Mouse (Mus musculus) limb, embryonic 12.5 days (tissue): ENCODE measurements around the gene Hibadh. TPM values are rescaled to one million over a fixed set of nuclear protein-coding genes. Genes with fewer than 3 reads are reported as not detected.
"Not testable (repeated sequence)": the region's sequence is repeated elsewhere in the genome, so short reads cannot be mapped to it uniquely, and the experiment has no call there.

Experiments
- ATAC-seq: fragments of 200-750 bp; cut with Nextera tagmentation; 2 replicates; pipeline ENCODE4 v1.8.0; 2017; ENCODE audit warnings: low read depth, moderate TSS enrichment; ENCODE audit not compliant: insufficient number of reproducible peaks, insufficient read depth, low FRiP score, low TSS enrichment
- H3K27ac ChIP-seq: fragments of 300-500 bp; sonication (generic); 2 replicates; pipeline ENCODE4 v1.5.1; 2016; ENCODE audit warnings: mild to moderate bottlenecking, moderate library complexity
- H3K27me3 ChIP-seq: fragments of 300-500 bp; sonication (generic); 2 replicates; pipeline ENCODE4 v1.6.1; 2016; ENCODE audit warnings: mild to moderate bottlenecking, moderate library complexity
- H3K36me3 ChIP-seq: fragments of 300-500 bp; sonication (generic); 2 replicates; pipeline ENCODE4 v1.6.1; 2016; ENCODE audit warnings: mild to moderate bottlenecking, moderate library complexity
- H3K4me1 ChIP-seq: fragments of 300-500 bp; sonication (generic); replicated peaks from 2 replicates; pipeline ENCODE4 v1.6.1; 2016
- H3K4me2 ChIP-seq: fragments of 300-500 bp; sonication (generic); 2 replicates; pipeline ENCODE4 v1.6.1; 2016; ENCODE audit warnings: mild to moderate bottlenecking, moderate library complexity
- H3K4me3 ChIP-seq: fragments of 300-500 bp; sonication (generic); replicated peaks from 2 replicates; pipeline ENCODE4 v1.5.1; 2016; ENCODE audit warnings: mild to moderate bottlenecking
- H3K9ac ChIP-seq: fragments of 300-500 bp; sonication (generic); replicated peaks from 2 replicates; pipeline ENCODE4 v1.6.1; 2016; ENCODE audit warnings: mild to moderate bottlenecking, moderate library complexity
- H3K9me3 ChIP-seq: fragments of 300-500 bp; sonication (generic); 2 replicates; pipeline ENCODE4 v1.6.1; 2016; ENCODE audit warnings: mild to moderate bottlenecking, moderate library complexity
- WGBS: fragments of 180-500 bp; shearing (Covaris S2); methylation state at CpG from one replicate; pipeline ENCODE4 v1.1.7; 2016; 5-methylcytosine and 5-hydroxymethylcytosine counted together
- polyA plus RNA-seq: library from polyadenylated mRNA; unstranded; fragments of >200 nt; fragmentation: Nextera tagmentation; extraction: Ambion mirVana; gene quantifications from 2 replicates; pipeline ENCODE4 v1.2.1, GENCODE M21; 2016

The Hibadh gene
- polyA plus RNA-seq, 1 experiment from 2014 or later, result 102 TPM

- WGBS, result 72% methylated on average over 8 of the region's 8 CpGs
- H3K4me1 ChIP-seq, result peaks cover 43% of the 10 kb centered on the region
- no peak overlapping the region for H3K27ac ChIP-seq
- no peak overlapping the region for H3K4me3 ChIP-seq
- H3K4me2 ChIP-seq, result no peak overlapping the region
- no peaks in the 10 kb centered on the region for H3K36me3 ChIP-seq
- no peak overlapping the region for H3K9ac ChIP-seq
- no peak for ATAC-seq
- H3K9me3 ChIP-seq, result no peaks in the 10 kb centered on the region
- no peaks in the 10 kb centered on the region for H3K27me3 ChIP-seq
These were observed 31.6 kb upstream of the Hibadh start for GRCm38 (mm10) chr6:52671791-52672190.

DNA sequence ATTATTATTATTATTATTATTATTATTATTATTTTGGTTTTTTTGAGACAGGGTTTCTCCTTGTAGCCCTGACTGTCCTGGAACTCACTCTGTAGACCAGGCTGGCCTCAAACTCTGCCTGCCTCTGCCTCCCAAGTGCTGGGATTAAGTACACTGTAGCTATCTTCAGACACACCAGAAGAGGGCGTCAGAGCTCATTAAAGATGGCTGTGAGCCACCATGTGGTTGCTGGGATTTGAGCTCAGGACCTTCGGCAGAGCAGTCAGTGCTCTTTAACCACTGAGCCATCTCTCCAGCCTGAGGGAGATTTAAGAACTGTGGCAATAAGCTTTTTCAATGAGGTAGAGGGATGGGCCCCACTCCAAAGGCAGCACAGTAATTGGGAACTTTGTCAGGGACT is 29.7 kb upstream of the Hibadh start:
- 32% methylated on average over 2 of the region's 2 CpGs for WGBS
- not testable (repeated sequence) for H3K27me3 ChIP-seq

DNA sequence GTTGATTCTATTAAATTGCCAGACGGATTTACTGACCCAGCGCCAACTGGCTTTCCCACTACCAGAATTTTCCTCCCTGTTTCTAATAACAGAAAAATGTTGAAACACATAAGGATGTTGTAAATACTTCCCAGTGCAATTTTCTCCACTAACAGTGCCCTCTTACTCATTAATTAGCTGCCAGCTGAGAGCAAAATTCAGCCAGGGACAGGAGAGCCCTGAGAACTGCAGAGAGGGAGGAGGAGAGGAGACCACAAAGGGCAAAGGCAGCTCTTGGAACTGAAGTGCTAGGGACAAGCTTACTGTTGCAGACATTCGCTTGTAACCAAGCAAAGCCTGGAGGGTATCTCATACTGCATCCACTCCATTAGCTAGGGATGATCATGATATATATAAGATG is 27.5 kb upstream of the Hibadh start:
- no peak for ATAC-seq
- H3K27ac ChIP-seq, result 0 out of 2 replicates have a peak overlapping the region, but pooled peaks have one; percentile 45
- H3K4me3 ChIP-seq, result no peak overlapping the region
- peaks cover 47% of the 10 kb centered on the region for H3K4me1 ChIP-seq
- H3K36me3 ChIP-seq, result no peaks in the 10 kb centered on the region
- H3K27me3 ChIP-seq, result no peaks in the 10 kb centered on the region
- H3K9me3 ChIP-seq, result no peaks in the 10 kb centered on the region
- H3K4me2 ChIP-seq, result no peak overlapping the region
- no peak overlapping the region for H3K9ac ChIP-seq
- 28% methylated on average over 3 of the region's 3 CpGs for WGBS

More for the DNA sequence above, 29.7 kb upstream of the Hibadh start:
- H3K4me3 ChIP-seq, H3K36me3 ChIP-seq, H3K4me2 ChIP-seq, H3K9me3 ChIP-seq, H3K9ac ChIP-seq, H3K27ac ChIP-seq, ATAC-seq: not testable (repeated sequence)
- peaks cover 49% of the 10 kb centered on the region for H3K4me1 ChIP-seq

- H3K4me1 ChIP-seq, result peaks cover 42% of the 10 kb centered on the region
- WGBS, result 42% methylated on average over 5 of the region's 5 CpGs
- no peak overlapping the region for H3K9ac ChIP-seq
- H3K27me3 ChIP-seq, result no peaks in the 10 kb centered on the region
- H3K4me3 ChIP-seq, result no peak overlapping the region
- H3K36me3 ChIP-seq, result no peaks in the 10 kb centered on the region
- H3K9me3 ChIP-seq, result no peaks in the 10 kb centered on the region
- ATAC-seq, result no peak
- H3K4me2 ChIP-seq, result 0 out of 2 replicates have a peak overlapping the region, but pooled peaks have one; percentile 9
- peak overlapping the region; percentile 35; the same call in 1 of the 2 replicates for H3K27ac ChIP-seq
These were observed 22.8 kb upstream of the Hibadh start for GRCm38 (mm10) chr6:52663021-52663420.

GRCm38 (mm10) chr6:52655266-52655665 is 15.1 kb upstream of the Hibadh start:
- no peak overlapping the region for H3K4me2 ChIP-seq
- H3K9ac ChIP-seq, result no peak overlapping the region
- no peaks in the 10 kb centered on the region for H3K4me1 ChIP-seq
- H3K4me3 ChIP-seq, result no peak overlapping the region
- WGBS, result 78% methylated on average over 4 of the region's 4 CpGs
- H3K27me3 ChIP-seq, result no peaks in the 10 kb centered on the region
- no peaks in the 10 kb centered on the region for H3K36me3 ChIP-seq
- no peak for ATAC-seq
- no peak overlapping the region for H3K27ac ChIP-seq
- H3K9me3 ChIP-seq, result peaks cover 9% of the 10 kb centered on the region; the same call in 1 of the 2 replicates

- Histone ChIP-seq H3K9ac (no peak overlapping the region), H3K4me3 (no peak overlapping the region), H3K36me3 (no peaks in the 10 kb centered on the region), H3K27me3 (peaks cover 4% of the 10 kb centered on the region), H3K27ac (no peak overlapping the region), H3K4me2 (no peak overlapping the region), H3K4me1 (no peaks in the 10 kb centered on the region), H3K9me3 (no peaks in the 10 kb centered on the region)
- ATAC-seq, result no peak
- 60% methylated on average over 11 of the region's 11 CpGs for WGBS
These were observed 8.6 kb upstream of the Hibadh start for GRCm38 (mm10) chr6:52648806-52649205.

DNA sequence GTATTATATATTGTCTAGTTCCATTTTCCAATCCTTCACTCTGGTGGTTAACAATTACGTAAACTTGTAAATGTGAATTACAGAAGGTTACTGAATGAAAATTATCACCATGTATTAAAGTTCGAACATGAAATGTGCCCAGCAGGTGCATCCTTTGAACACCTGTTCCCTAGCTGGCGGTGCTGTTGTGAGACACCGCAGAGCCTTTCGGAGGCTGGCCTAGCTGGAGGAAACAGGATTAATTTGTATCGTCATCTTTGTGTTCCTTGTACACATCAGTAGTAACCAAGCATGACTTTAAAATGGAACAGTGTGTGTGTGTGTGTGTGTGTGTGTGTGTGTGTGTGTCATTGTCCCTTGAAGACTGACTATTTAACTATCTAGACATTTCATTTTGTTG is 7.8 kb upstream of the Hibadh start:
- H3K4me3 ChIP-seq, result no peak overlapping the region
- no peak overlapping the region for H3K4me2 ChIP-seq
- ATAC-seq, result no peak
- no peaks in the 10 kb centered on the region for H3K36me3 ChIP-seq
- no peak overlapping the region for H3K27ac ChIP-seq
- peaks cover under 1% of the 10 kb centered on the region for H3K4me1 ChIP-seq
- H3K9me3 ChIP-seq, result no peaks in the 10 kb centered on the region
- H3K27me3 ChIP-seq, result peaks cover 8% of the 10 kb centered on the region
- no peak overlapping the region for H3K9ac ChIP-seq
- WGBS, result 89% methylated on average over 6 of the region's 6 CpGs

- Histone ChIP-seq H3K4me2 (no peak overlapping the region), H3K27ac (no peak overlapping the region), H3K4me1 (peaks cover 19% of the 10 kb centered on the region), H3K4me3 (no peak overlapping the region), H3K36me3 (no peaks in the 10 kb centered on the region), H3K9ac (no peak overlapping the region), H3K9me3 (no peaks in the 10 kb centered on the region), H3K27me3 (peaks cover 11% of the 10 kb centered on the region)
- ATAC-seq, result no peak
- WGBS, result 36% methylated on average over 5 of the region's 5 CpGs
These were observed 5.7 kb upstream of the Hibadh start for GRCm38 (mm10) chr6:52645926-52646325.

DNA sequence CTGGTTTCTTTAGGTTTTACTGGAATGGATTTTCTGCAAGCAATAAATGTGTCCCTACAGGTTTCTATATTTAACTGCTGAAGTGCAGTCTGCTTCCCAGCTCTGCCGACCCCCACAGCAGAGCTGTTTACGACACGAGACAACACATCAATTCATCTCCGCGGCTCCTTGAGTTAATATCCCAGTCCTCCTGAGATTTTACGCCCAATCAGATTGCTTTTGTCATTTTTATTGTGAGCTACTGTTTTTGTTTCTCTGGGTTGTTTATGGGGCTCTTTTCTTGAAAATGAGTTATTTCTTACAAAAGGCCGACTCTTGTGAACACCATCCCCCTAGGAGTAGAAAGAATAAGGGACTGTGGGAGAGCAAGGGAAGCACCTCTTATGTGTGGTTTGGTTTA is 2.0 kb upstream of the Hibadh start:
- H3K4me3 ChIP-seq, result no peak overlapping the region
- no peaks in the 10 kb centered on the region for H3K36me3 ChIP-seq
- WGBS, result 11% methylated on average over 7 of the region's 7 CpGs
- ATAC-seq, result no peak
- H3K9me3 ChIP-seq, result no peaks in the 10 kb centered on the region
- H3K27ac ChIP-seq, result no peak overlapping the region
- H3K4me2 ChIP-seq, result peak overlapping the region; percentile 35
- H3K4me1 ChIP-seq, result peaks cover 29% of the 10 kb centered on the region
- peaks cover 7% of the 10 kb centered on the region for H3K27me3 ChIP-seq
- no peak overlapping the region for H3K9ac ChIP-seq

GRCm38 (mm10) chr6:52641076-52641475 is 887 bp upstream of the Hibadh start:
- Histone ChIP-seq H3K27me3 (peaks cover 7% of the 10 kb centered on the region), H3K9ac (no peak overlapping the region), H3K9me3 (no peaks in the 10 kb centered on the region), H3K4me1 (peaks cover 29% of the 10 kb centered on the region), H3K4me2 (no peak overlapping the region), H3K36me3 (no peaks in the 10 kb centered on the region), H3K27ac (no peak overlapping the region), H3K4me3 (no peak overlapping the region)
- 68% methylated on average over 3 of the region's 3 CpGs for WGBS
- ATAC-seq, result no peak

DNA sequence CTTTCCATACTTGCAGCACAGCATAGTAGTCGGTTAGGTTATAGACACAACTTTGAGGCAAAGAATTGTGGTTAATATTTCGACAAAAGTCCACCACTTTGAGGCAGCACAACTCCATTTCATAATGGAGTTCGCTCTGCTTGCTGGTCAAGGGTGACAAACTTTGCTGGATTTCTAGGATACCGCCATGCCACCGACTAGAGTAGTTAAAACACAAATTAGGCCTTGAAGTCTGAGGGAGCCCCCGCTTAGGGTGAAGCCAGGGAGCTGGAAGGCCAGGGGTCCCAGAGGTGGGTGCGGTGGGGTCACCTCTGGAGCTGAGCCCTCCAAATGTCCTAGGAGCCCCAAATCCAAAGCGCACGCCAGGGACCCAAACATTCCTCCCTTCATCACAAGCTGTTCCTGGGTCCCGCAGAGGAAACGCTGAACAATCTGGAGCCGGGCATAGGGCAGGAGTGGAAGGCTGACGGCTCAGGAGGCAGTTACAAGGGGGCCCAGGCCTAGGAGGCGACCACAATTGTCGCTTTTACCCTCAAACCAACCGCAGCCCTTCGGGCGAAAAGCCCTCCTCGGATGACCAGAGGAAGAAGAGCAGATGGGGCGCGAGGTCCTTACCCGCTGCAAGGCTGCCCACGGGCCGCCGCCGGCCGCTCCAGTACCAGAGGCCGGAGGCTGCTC is 504 bp downstream of the Hibadh start:
- Histone ChIP-seq H3K9ac (peak overlapping the region; percentile 87), H3K27me3 (peaks cover 7% of the 10 kb centered on the region), H3K4me1 (peaks cover 29% of the 10 kb centered on the region), H3K36me3 (no peaks in the 10 kb centered on the region), H3K9me3 (no peaks in the 10 kb centered on the region), H3K4me3 (peak overlapping the region; percentile 84), H3K4me2 (peak overlapping the region; percentile 88), H3K27ac (peak overlapping the region; percentile 83)
- ATAC-seq, result peak; percentile 24; the same call in 1 of the 2 replicates
- 2% methylated on average over 28 of the region's 28 CpGs for WGBS
